Mouse (Mus musculus) lung, postnatal 10 days (tissue): ENCODE measurements around the gene Tpcn1.
A peak's percentile ranks its signal among the peaks of the same experiment; 100 is the strongest.

Source experiments
- DNase-seq: peaks from one replicate; pipeline ENCODE4 v3.0.0; 2021

Gene Tpcn1

GRCm38 (mm10) chr5:120588569-120589094 lies at the start of gene Tpcn1, which contains the start of gene Iqcd:
Tpcn1 (minus strand) TSS chr5:120588673.
Iqcd (plus strand) TSS chr5:120589016.
- DNase-seq: peak; percentile 100

- no peak for DNase-seq
Measured at GRCm38 (mm10) chr5:120635633-120636032, 47.2 kb upstream of the Tpcn1 start.

DNA sequence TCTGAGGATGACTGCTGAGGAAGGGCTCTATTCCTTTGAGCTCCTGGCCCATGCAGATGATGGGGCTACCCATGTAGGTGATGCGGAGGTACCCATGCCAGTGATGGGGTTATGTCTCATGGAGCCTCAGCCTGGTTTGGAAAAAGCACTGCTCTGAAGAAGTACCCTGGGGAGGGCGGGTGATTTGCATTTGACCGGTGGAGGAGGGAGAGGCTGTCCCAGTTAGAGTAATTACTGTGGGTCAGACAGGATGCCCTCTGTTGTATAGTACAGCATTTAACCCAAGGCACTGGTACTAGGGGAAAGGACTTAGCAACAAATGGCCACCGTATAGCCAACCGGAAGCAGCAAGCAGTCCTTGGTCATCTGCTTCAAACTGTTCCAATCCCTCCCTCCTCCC lies 46.4 kb upstream of the Tpcn1 start:
- no peak for DNase-seq

DNA sequence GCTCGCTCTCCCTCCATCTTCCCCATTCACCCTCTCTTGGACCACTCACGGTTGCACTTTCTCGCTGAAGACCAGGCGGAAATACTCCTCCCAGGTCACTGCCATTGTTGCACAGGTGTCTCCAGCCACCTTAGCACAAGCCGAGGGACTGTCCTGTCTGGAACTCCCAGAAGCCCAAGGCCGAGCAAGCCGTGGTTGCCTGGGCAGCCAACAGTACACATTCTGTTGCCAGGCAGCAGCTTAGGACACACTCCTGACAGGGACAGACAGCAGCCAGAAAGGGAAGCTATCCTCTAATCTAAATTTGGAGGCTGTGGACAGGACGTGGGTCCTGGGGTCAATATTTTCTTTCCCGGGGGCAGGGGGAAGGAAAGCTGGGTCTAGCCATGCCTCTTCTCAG lies 45.7 kb upstream of the Tpcn1 start, which contains the start of gene Cfap73:
Gene Cfap73, minus strand, starts transcription at position 105 of the 400 bp plus-strand sequence.
- DNase-seq: no peak

DNA sequence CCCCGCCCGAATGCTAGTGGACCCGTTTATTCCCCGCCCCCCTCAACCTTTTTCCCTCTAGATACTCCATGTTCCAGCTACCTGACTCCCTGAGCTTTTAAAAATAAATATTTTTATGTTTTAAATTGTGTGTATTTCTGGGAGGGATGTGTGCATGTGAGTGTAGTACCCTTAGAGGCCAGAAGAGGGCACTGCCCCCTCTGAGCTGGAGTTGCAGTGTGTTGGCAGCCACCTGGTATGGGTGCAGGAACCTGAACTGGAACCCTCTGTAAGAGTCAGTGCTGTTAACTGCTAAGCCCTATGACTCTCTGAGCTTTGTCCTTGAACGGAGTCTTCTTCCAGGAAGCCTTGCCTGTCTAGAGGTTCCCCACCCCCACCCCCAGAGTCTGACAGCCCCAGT lies 43.4 kb upstream of the Tpcn1 start:
- no peak for DNase-seq

GRCm38 (mm10) chr5:120631128-120631527 lies 42.7 kb upstream of the Tpcn1 start:
- no peak for DNase-seq

DNA sequence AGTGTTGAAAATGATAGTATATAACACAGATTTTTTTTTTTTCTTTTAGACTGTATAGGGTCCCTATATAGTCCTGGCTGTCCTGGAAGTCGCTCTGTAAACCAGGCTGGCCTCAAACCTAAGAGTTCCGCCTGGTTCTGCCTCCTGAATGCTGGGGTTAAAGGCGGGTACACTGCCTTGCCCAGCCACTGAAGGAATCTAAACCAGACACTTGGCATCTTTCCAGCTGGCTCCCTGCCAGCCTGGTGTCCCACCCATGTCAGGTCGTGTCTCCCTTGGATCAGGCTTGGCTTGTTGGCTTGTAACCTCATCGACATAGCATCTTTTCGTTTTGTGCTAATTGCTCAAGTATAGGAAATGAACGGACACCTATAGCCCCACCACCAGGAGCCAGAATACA lies 40.2 kb upstream of the Tpcn1 start:
- no peak for DNase-seq

GRCm38 (mm10) chr5:120627515-120628300 lies 39.2 kb upstream of the Tpcn1 start:
- no peak for DNase-seq

GRCm38 (mm10) chr5:120626399-120626798 lies 37.9 kb upstream of the Tpcn1 start:
- peak; percentile 60 for DNase-seq

DNA sequence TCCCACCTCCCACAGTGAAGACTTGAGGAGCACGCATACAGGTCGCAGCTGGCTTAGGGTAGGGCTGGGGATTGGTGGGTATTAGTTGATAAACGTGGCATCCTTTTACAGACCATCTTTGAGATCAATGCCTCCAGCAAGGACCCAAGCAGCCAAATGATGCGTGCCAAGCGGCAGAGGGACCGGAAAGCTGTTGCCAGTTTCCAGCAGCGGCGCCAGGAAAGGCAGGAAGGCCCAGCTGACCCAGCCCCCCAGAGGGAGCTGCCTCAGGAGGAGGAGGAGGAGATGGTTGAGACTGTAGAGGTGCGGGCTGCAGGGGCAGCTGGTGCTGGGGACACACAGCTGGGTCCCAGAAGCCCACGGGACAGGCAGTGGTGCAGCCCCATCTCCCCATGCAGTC lies 36.0 kb upstream of the Tpcn1 start:
- no peak for DNase-seq

- DNase-seq: no peak
Measured at GRCm38 (mm10) chr5:120622198-120622851, 33.9 kb upstream of the Tpcn1 start.

DNA sequence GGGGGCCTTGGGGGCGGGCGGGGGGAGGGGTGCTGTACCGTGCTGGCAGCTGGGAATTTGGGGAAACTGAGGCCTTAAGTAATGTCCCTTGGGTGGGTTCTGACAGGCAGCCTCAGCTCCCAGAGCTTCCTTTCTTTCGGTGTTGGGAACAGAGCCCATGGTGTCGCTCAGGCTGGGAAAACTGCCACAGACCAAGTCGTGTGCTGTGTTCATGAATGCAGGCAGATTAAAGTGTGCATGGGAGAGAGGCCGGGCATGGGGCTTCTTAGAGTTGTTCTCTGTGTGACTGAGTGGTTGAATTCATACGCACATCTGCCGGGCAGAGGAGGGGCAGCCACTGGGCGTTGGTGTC lies 33.3 kb upstream of the Tpcn1 start:
- no peak for DNase-seq

GRCm38 (mm10) chr5:120621078-120621765 lies 32.7 kb upstream of the Tpcn1 start:
- no peak for DNase-seq

- DNase-seq: peak; percentile 79
Measured at GRCm38 (mm10) chr5:120620375-120621077, 32.1 kb upstream of the Tpcn1 start.

- peak; percentile 56 for DNase-seq
Measured at GRCm38 (mm10) chr5:120619201-120619600, 30.7 kb upstream of the Tpcn1 start.

DNA sequence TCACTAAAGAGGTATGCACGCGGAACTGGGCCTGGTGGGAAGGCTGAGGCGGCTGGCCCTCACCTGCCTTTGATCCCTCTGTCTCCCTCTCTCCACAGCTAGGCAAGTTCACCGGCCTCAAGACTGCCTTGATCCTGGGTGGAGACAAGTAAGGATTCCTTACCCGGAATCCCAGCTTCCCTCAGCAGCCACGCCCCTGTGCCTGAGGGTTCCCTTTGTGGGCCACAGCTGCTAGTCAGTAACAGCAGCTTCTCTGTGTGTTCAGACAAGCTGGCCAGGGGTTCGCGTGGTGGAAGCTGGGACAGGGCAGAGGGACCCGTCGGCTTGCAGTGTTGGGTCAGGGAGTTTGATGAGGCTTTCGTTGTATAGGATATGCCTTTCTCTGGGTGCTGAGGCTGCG lies 30.3 kb upstream of the Tpcn1 start:
- DNase-seq: no peak

- peak; percentile 53 for DNase-seq
Measured at GRCm38 (mm10) chr5:120615903-120616302, 27.4 kb upstream of the Tpcn1 start.

- peak; percentile 100 for DNase-seq
Measured at GRCm38 (mm10) chr5:120612822-120613604, 24.5 kb upstream of the Tpcn1 start.

GRCm38 (mm10) chr5:120612442-120612821 lies 24.0 kb upstream of the Tpcn1 start, which contains the start of the genes Rita1 and Ddx54:
Rita1 (minus strand) TSS chr5:120612589.
Ddx54 (plus strand) TSS chr5:120612739.
- DNase-seq: peak; percentile 98

- no peak for DNase-seq
Measured at GRCm38 (mm10) chr5:120611416-120611815, 22.9 kb upstream of the Tpcn1 start.

- DNase-seq: no peak
Measured at GRCm38 (mm10) chr5:120610906-120611305, 22.4 kb upstream of the Tpcn1 start.

DNA sequence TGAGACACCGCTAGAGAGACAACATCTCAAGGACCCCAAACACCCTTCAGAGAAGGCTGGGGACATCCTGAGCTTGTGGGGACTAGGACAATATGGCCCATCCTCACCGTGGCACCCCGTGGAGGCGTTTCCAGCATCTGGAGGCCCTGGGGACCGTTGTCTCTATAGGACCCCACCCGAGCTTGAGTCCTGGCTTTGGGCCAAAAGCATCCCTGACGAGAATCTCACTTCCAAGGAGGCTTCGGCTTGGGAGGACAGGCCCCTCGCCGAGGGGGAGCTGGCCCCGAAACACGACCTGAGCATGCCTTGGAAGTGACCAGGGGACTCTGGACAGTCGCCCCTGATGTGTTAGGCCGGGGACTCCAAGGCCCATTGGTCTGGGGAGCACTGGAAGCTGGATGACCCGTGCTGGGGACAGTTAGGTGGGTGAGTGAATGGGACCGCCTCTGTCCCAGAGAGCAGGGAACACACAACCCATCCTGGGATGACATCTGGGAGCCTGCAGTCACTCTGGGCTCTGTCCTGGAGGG lies 20.8 kb upstream of the Tpcn1 start:
- DNase-seq: no peak
